Mouse (Mus musculus): ENCODE data around the gene Rassf8. TPM values are rescaled to one million over a fixed set of nuclear protein-coding genes. Genes with fewer than 3 reads are reported as not detected.

Rassf8 gene
- polyA plus RNA-seq, 2 experiments, result 20.8 to 43.3 TPM

DNA sequence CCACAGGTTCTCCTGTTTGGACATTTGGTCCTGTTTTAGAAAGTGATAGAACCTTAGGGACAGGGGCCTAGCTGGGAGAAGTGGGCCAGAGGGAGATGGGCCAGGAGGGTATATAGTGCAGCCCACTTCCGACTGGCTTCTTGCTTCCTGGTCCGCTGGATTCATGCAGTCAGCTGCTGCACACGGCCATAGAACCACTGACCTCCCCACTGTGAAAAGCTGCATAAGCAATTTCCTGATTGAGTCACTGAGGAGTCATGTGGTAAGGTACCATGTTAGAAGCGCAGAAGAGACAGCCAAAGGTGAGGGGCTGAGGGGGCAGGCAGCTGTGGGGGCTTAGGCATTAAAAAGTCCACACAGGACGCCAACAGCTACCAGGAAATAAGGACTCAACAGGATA is 75.7 kb downstream of the Rassf8 start:
- no peaks in the 10 kb centered on the region for H3K9me3 ChIP-seq (ENCODE audit: control insufficient read depth, low read length)
- no peaks in the 10 kb centered on the region for H3K27me3 ChIP-seq (ENCODE audit: control insufficient read depth, insufficient read depth, low read length)
- TF ChIP-seq POLR2A (IDR thresholded peaks at IDR 0.05; ENCODE audit: borderline replicate concordance, extremely low read depth, insufficient read depth, insufficient read length), result no peak
- no peak overlapping the region for H3K4me2 ChIP-seq (replicated peaks; ENCODE audit: low read depth, low read length, severe bottlenecking)
- no peak for ATAC-seq (ENCODE audit: low FRiP score, low read depth)
- H3K4me1 ChIP-seq (ENCODE audit: control insufficient read depth, insufficient read depth, low read length), result no peaks in the 10 kb centered on the region
- no peak overlapping the region for H3K4me3 ChIP-seq (replicated peaks; ENCODE audit: low read length)
- no peak for DNase-seq (ENCODE audit: low spot score)
- no peak overlapping the region for H3K27ac ChIP-seq (replicated peaks; ENCODE audit: low read depth, low read length)
- 62% methylated on average over 5 of the region's 5 CpGs for WGBS
- peaks cover 38% of the 10 kb centered on the region for H3K36me3 ChIP-seq (ENCODE audit: control insufficient read depth, insufficient read depth, low read length)
- no peak overlapping the region for H3K9ac ChIP-seq (ENCODE audit: low read depth, low read length, severe bottlenecking)

- no peak overlapping the region for H3K4me2 ChIP-seq (replicated peaks; ENCODE audit: low read depth, low read length, severe bottlenecking)
- peaks cover 30% of the 10 kb centered on the region for H3K36me3 ChIP-seq (ENCODE audit: control insufficient read depth, insufficient read depth, low read length)
- WGBS, result 72% methylated on average over 6 of the region's 6 CpGs
- no peaks in the 10 kb centered on the region for H3K4me1 ChIP-seq (ENCODE audit: control insufficient read depth, insufficient read depth, low read length)
- DNase-seq (ENCODE audit: low spot score), result no peak
- no peak overlapping the region for H3K27ac ChIP-seq (replicated peaks; ENCODE audit: low read depth, low read length)
- H3K27me3 ChIP-seq (ENCODE audit: control insufficient read depth, insufficient read depth, low read length), result no peaks in the 10 kb centered on the region
- no peaks in the 10 kb centered on the region for H3K9me3 ChIP-seq (ENCODE audit: control insufficient read depth, low read length)
- H3K9ac ChIP-seq (ENCODE audit: low read depth, low read length, severe bottlenecking), result no peak overlapping the region
- H3K4me3 ChIP-seq (replicated peaks; ENCODE audit: low read length), result no peak overlapping the region
- ATAC-seq (ENCODE audit: low FRiP score, low read depth), result 0 out of 2 replicates have a peak, but pooled peaks have one; percentile 35
- TF ChIP-seq POLR2A (IDR thresholded peaks at IDR 0.05; ENCODE audit: borderline replicate concordance, extremely low read depth, insufficient read depth, insufficient read length), result no peak
Measured at GRCm38 (mm10) chr6:145823103-145823502, 76.6 kb downstream of the Rassf8 start.

GRCm38 (mm10) chr6:145823588-145824234 is 77.2 kb downstream of the Rassf8 start:
- no peak for TF ChIP-seq POLR2A (IDR thresholded peaks at IDR 0.05; ENCODE audit: borderline replicate concordance, extremely low read depth, insufficient read depth, insufficient read length)
- Histone ChIP-seq H3K36me3 (ENCODE audit: control insufficient read depth, insufficient read depth, low read length) (peaks cover 24% of the 10 kb centered on the region), H3K27ac (replicated peaks; ENCODE audit: low read depth, low read length) (no peak overlapping the region), H3K4me3 (replicated peaks; ENCODE audit: low read length) (no peak overlapping the region), H3K4me1 (ENCODE audit: control insufficient read depth, insufficient read depth, low read length) (no peaks in the 10 kb centered on the region), H3K9ac (ENCODE audit: low read depth, low read length, severe bottlenecking) (no peak overlapping the region), H3K27me3 (ENCODE audit: control insufficient read depth, insufficient read depth, low read length) (no peaks in the 10 kb centered on the region), H3K4me2 (replicated peaks; ENCODE audit: low read depth, low read length, severe bottlenecking) (no peak overlapping the region), H3K9me3 (ENCODE audit: control insufficient read depth, low read length) (no peaks in the 10 kb centered on the region)
- no peak for ATAC-seq (ENCODE audit: low FRiP score, low read depth)
- WGBS, result 57% methylated on average over 5 of the region's 5 CpGs
- DNase-seq (ENCODE audit: low spot score), result peak; percentile 57

GRCm38 (mm10) chr6:145826305-145826704 is 79.8 kb downstream of the Rassf8 start:
- Histone ChIP-seq H3K4me1 (ENCODE audit: control insufficient read depth, insufficient read depth, low read length) (no peaks in the 10 kb centered on the region), H3K9me3 (ENCODE audit: control insufficient read depth, low read length) (no peaks in the 10 kb centered on the region), H3K27me3 (ENCODE audit: control insufficient read depth, insufficient read depth, low read length) (no peaks in the 10 kb centered on the region), H3K27ac (replicated peaks; ENCODE audit: low read depth, low read length) (no peak overlapping the region), H3K9ac (ENCODE audit: low read depth, low read length, severe bottlenecking) (no peak overlapping the region), H3K36me3 (ENCODE audit: control insufficient read depth, insufficient read depth, low read length) (peaks cover 4% of the 10 kb centered on the region), H3K4me3 (replicated peaks; ENCODE audit: low read length) (no peak overlapping the region), H3K4me2 (replicated peaks; ENCODE audit: low read depth, low read length, severe bottlenecking) (no peak overlapping the region)
- ATAC-seq (ENCODE audit: low FRiP score, low read depth) (no peak), DNase-seq (ENCODE audit: low spot score) (no peak)
- 87% methylated on average over 4 of the region's 4 CpGs for WGBS
- no peak for TF ChIP-seq POLR2A (IDR thresholded peaks at IDR 0.05; ENCODE audit: borderline replicate concordance, extremely low read depth, insufficient read depth, insufficient read length)

DNA sequence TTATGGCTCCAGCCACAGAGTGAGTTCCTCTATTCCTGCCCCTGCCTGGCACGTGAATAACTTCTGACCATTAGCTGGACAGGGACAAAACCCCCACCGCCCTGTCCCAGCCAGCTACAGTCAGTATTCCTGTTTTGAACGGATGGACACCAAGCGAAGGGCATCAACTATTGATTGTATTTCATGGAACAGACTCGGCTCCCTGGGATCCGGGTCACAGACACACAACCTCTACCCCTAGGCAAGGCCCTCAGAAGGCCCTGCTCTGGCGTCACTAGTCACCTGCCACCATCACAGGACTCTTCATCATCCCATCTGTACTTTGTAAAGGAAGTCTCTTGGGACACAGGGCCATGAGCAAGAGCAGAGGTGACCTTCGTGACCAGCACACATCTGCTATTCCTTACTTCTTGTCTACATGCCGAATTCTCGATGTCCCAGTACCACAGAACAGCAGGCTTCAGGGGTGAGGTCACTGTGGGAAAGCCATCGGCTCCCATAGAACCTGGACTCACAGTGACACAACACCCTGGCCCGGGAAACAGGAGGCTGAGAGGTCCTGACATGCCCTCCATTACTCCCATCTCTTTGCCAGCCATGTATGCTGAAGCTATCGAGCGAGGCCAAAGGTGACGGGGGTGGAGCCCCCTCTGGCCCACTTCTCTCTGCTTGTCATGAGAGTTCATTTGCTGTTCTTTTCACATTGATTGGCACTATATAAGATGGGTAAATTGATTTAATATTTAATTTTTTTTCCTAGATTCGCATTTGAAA is 82.7 kb downstream of the Rassf8 start:
- no peak for ATAC-seq (ENCODE audit: low FRiP score, low read depth)
- no peak for TF ChIP-seq POLR2A (IDR thresholded peaks at IDR 0.05; ENCODE audit: borderline replicate concordance, extremely low read depth, insufficient read depth, insufficient read length)

More for the DNA sequence above, 82.7 kb downstream of the Rassf8 start:
- no peak overlapping the region for H3K4me3 ChIP-seq (replicated peaks; ENCODE audit: low read length)
- H3K27ac ChIP-seq (replicated peaks; ENCODE audit: low read depth, low read length), result no peak overlapping the region
- H3K27me3 ChIP-seq (ENCODE audit: control insufficient read depth, insufficient read depth, low read length), result no peaks in the 10 kb centered on the region
- H3K4me1 ChIP-seq (ENCODE audit: control insufficient read depth, insufficient read depth, low read length), result no peaks in the 10 kb centered on the region
- no peak overlapping the region for H3K4me2 ChIP-seq (replicated peaks; ENCODE audit: low read depth, low read length, severe bottlenecking)
- 75% methylated on average over 16 of the region's 16 CpGs for WGBS
- DNase-seq (ENCODE audit: low spot score), result no peak
- no peak overlapping the region for H3K9ac ChIP-seq (ENCODE audit: low read depth, low read length, severe bottlenecking)
- no peaks in the 10 kb centered on the region for H3K9me3 ChIP-seq (ENCODE audit: control insufficient read depth, low read length)
- H3K36me3 ChIP-seq (ENCODE audit: control insufficient read depth, insufficient read depth, low read length), result no peaks in the 10 kb centered on the region

Measured in limb, embryonic 14.5 days (tissue).